Comparison of ENCODE assay signal across 10 mouse cellular contexts in the genomic region with DNA sequence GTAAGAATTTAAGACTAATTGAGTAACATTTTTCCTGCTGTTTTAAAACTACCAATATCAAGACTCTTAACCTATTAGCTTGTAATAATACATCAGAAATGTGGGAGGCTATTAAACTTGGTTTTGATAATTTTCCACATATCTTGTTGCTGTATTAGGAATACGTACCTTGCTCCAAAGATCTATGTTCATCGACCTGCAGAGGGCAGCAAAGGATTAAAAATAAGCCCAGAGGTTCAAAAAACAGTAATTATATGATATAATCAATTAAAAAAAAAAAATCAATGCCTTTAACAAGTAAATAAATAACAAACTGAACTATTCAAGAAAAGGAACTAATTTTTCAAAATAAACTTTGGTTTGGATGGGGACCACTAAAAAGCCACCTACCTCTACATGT. TPM values are rescaled to one million over a fixed set of nuclear protein-coding genes. Genes with fewer than 3 reads are reported as not detected.
DNase-seq lines count a peak whose midpoint lies in the region; ATAC-seq and TF ChIP-seq lines count a peak whose summit lies in the region.
"Had no signal": no experiment of that assay in that cellular context is flagged by ENCODE, and none has a peak within 500 bp of the region (broad histone marks: within the 10 kb centered on the region; RNA-seq: fewer than 3 reads in every experiment).

No protein-coding gene starts in this region.

- peak; percentile 37 for TF ChIP-seq CTCF in lung, postnatal 0 days (IDR thresholded peaks at IDR 0.05)

- 64% methylated on average over 2 of the region's 2 CpGs for WGBS in lung, postnatal 0 days
- WGBS in hindbrain, embryonic 12.5 days, result 81% methylated on average over 2 of the region's 2 CpGs

- no peak for ATAC-seq in lung, postnatal 0 days
- no peak for ATAC-seq in hindbrain, embryonic 12.5 days (ENCODE audit: low FRiP score)
- ATAC-seq: midbrain, embryonic 15.5 days had no signal

- no peak overlapping the region for H3K9ac ChIP-seq in lung, postnatal 0 days (replicated peaks; ENCODE audit: low read depth)
- H3K9ac ChIP-seq in hindbrain, embryonic 12.5 days, result no peak overlapping the region
- H3K9ac ChIP-seq: embryonic facial prominence, embryonic 15.5 days; midbrain, embryonic 15.5 days had no signal

- H3K4me1 ChIP-seq in lung, postnatal 0 days (ENCODE audit: insufficient read depth, low read depth, low read length), result no peaks in the 10 kb centered on the region
- peaks cover 21% of the 10 kb centered on the region for H3K4me1 ChIP-seq in hindbrain, embryonic 12.5 days
- H3K4me1 ChIP-seq: embryonic facial prominence, embryonic 15.5 days had no signal

- H3K4me3 ChIP-seq in lung, postnatal 0 days (ENCODE audit: low read depth, low read length), result no peak overlapping the region
- no peak overlapping the region for H3K4me3 ChIP-seq in hindbrain, embryonic 12.5 days
- H3K4me3 ChIP-seq: embryonic facial prominence, embryonic 15.5 days; midbrain, embryonic 15.5 days had no signal

- peak; percentile 28 for DNase-seq in heart, adult 11 months
- DNase-seq in heart, adult 8-10 months (ENCODE audit: low spot score), result no peak
- DNase-seq in lung, postnatal 0 days (ENCODE audit: low spot score), result peak; percentile 19
- no peak for DNase-seq in lung, adult 18-20 months
- DNase-seq in adipocyte (ENCODE audit: low spot score), result peak; percentile 42
- peak; percentile 33 for DNase-seq in splenic B cell, adult 2 months (ENCODE audit: low read depth, low spot score)
- no peak for DNase-seq in urinary bladder, postnatal 36 days (ENCODE audit: low spot score in 2 of 2)

- no peaks in the 10 kb centered on the region for H3K9me3 ChIP-seq in lung, postnatal 0 days (ENCODE audit: low read length)
- H3K9me3 ChIP-seq in hindbrain, embryonic 12.5 days (replicated peaks), result no peaks in the 10 kb centered on the region
- H3K9me3 ChIP-seq: embryonic facial prominence, embryonic 15.5 days; midbrain, embryonic 15.5 days had no signal

- H3K27me3 ChIP-seq in lung, postnatal 0 days (replicated peaks; ENCODE audit: insufficient read depth, low read length), result no peaks in the 10 kb centered on the region
- no peaks in the 10 kb centered on the region; the same call in 1 of the 2 replicates for H3K27me3 ChIP-seq in splenic B cell, adult 2 months (ENCODE audit: control insufficient read depth, insufficient read depth, low read length, poor library complexity, severe bottlenecking)
- no peaks in the 10 kb centered on the region for H3K27me3 ChIP-seq in hindbrain, embryonic 12.5 days
- H3K27me3 ChIP-seq: embryonic facial prominence, embryonic 15.5 days; midbrain, embryonic 15.5 days had no signal

- H3K4me2 ChIP-seq in lung, postnatal 0 days (replicated peaks; ENCODE audit: low read depth, low read length), result no peak overlapping the region
- no peak overlapping the region for H3K4me2 ChIP-seq in hindbrain, embryonic 12.5 days (replicated peaks)
- H3K4me2 ChIP-seq: embryonic facial prominence, embryonic 15.5 days; midbrain, embryonic 15.5 days had no signal

- TF ChIP-seq EP300 in lung, postnatal 0 days (IDR thresholded peaks at IDR 0.05), result no peak

- no peak overlapping the region for H3K27ac ChIP-seq in lung, postnatal 0 days (ENCODE audit: low read length)
- H3K27ac ChIP-seq in hindbrain, embryonic 12.5 days, result no peak overlapping the region
- H3K27ac ChIP-seq: embryonic facial prominence, embryonic 15.5 days; midbrain, embryonic 15.5 days had no signal

- H3K36me3 ChIP-seq in lung, postnatal 0 days (ENCODE audit: insufficient read depth, low read length), result peaks cover 5% of the 10 kb centered on the region; the same call in 1 of the 2 replicates
- H3K36me3 ChIP-seq in splenic B cell, adult 2 months (ENCODE audit: control insufficient read depth, insufficient read depth, low read length, poor library complexity, severe bottlenecking), result 0 out of 2 replicates have a peak, but pooled peaks cover 2% of the 10 kb centered on the region
- peaks cover 9% of the 10 kb centered on the region; the same call in 1 of the 2 replicates for H3K36me3 ChIP-seq in hindbrain, embryonic 12.5 days
- H3K36me3 ChIP-seq: midbrain, embryonic 15.5 days had no signal

RNA-seq across cellular contexts. Expression of a gene that starts 34.5 kb away (rescaled TPM):
- total RNA-seq in heart, adult 8-10 months (2022), result 100 to 1,000 TPM; 129 to 143 (median 135) TPM
- polyA plus RNA-seq in lung, postnatal 0 days (2015; fragmentation: Nextera tagmentation; extraction: Ambion mirVana), result 11.2 and 12.1 TPM in 2 replicates
- 52.0 and 52.3 TPM in 2 replicates for polyA plus RNA-seq in hindbrain, embryonic 12.5 days (2016; fragmentation: Nextera tagmentation; extraction: Ambion mirVana)

Comparison
In these comparisons a context has a peak if more than half of its experiments do, and no peak if none do; other contexts are left out.
1. DNase-seq: peak in heart, adult 11 months (single experiment), lung, postnatal 0 days (single experiment), adipocyte (single experiment) and splenic B cell, adult 2 months (single experiment); none in heart, adult 8-10 months (single experiment), lung, adult 18-20 months (0 of 2) and urinary bladder, postnatal 36 days (0 of 2).